Mouse (Mus musculus): ENCODE data around the gene Ncapg2. TPM values are rescaled to one million over a fixed set of nuclear protein-coding genes. Genes with fewer than 3 reads are reported as not detected.

Gene Ncapg2
- polyA plus RNA-seq, 1 experiment from 2014 or later: 62.7 TPM

DNA sequence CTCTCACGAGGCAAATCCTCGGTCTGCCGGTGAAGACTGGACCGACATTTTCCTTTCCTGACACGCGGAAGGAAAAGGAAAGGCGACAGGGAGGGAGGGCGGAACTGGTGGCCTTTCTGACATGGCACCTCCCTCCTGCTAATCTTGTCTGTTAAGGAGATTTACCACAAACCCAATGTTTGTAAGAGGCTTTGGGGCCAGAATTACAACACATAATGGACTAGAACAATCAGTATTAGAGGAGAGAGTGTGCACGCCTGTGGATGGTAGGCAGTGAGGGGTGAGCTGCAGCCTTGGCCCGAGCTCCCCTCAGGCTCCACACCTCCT, 81.2 kb downstream of the Ncapg2 start:
- ATAC-seq: no peak
- Histone ChIP-seq H3K4me3 (peak overlapping the region; percentile 53), H3K27ac (no peak overlapping the region), H3K9ac (no peak overlapping the region), H3K36me3 (no peaks in the 10 kb centered on the region), H3K9me3 (replicated peaks) (no peaks in the 10 kb centered on the region), H3K4me1 (peaks cover 7% of the 10 kb centered on the region), H3K27me3 (replicated peaks) (peaks cover 64% of the 10 kb centered on the region), H3K4me2 (peak overlapping the region; percentile 84)
- WGBS (ENCODE audit: insufficient replicate concordance): 8% methylated on average over 10 of the region's 10 CpGs

DNA sequence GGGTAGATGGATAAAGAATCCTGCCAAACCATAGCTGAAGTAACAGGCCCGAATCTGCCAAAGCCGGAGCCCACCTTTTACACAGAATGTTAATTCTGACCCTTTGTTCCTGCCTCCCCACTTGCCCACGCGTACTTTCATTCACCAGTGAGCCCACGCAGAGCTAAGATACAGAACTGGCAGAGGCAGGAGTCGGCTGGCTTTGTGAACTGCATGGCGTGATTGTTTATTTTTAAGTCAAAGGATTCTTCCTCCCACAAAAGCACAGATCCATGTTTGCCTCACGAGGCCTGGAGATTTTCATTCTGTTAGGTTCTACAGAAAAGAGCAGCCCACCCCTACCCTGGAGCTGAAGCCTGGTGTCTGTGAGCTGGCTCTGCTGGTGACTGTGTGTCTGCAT, 83.6 kb downstream of the Ncapg2 start:
- H3K9ac ChIP-seq: no peak overlapping the region
- peaks cover 7% of the 10 kb centered on the region for H3K4me1 ChIP-seq
- WGBS (ENCODE audit: insufficient replicate concordance): 61% methylated on average over 8 of the region's 8 CpGs
- no peaks in the 10 kb centered on the region for H3K9me3 ChIP-seq (replicated peaks)
- no peak overlapping the region for H3K4me3 ChIP-seq
- no peak for ATAC-seq
- no peak overlapping the region for H3K27ac ChIP-seq
- H3K36me3 ChIP-seq: no peaks in the 10 kb centered on the region
- H3K4me2 ChIP-seq: no peak overlapping the region
- H3K27me3 ChIP-seq (replicated peaks): peaks cover 57% of the 10 kb centered on the region

DNA sequence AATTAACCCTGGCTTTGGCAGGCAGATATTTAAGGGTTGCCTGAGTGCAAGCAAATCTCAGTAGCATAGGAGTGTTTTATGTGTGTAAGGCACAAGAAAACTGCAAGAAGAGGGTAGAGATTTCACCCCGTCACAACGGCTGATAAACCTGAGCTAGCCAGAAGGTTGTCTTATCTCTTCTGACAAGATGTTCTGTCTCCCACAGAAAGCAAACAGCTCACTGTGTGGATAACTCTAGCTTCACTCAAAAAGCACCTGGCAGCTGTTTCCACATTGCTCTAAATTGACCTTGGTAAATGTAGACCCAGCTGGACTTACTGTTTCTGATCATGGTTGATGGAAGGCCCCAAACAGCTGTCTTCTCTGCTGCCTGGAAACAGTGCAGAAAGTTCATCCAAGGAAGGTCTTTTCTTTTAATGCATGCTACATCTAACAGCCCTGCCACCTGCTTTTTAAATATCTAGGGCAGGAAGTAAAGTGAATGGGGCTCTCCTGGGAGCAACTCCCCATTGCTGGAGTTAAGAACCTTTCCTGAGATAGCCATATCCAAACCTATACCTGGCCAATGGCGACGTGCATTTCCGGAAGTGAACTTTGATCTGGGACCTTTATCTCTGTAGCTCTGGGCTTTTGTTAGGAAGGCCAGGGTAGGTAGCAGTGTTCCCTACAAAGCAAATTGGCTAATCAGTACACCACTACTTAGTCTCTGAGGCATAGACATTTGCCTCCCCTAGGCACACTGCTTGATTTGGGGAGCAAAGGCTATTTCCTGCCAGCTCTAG, 85.6 kb downstream of the Ncapg2 start:
- ATAC-seq: no peak
- 47% methylated on average over 5 of the region's 5 CpGs for WGBS (ENCODE audit: insufficient replicate concordance)
- no peak overlapping the region for H3K9ac ChIP-seq
- H3K4me3 ChIP-seq: no peak overlapping the region
- H3K27me3 ChIP-seq (replicated peaks): peaks cover 42% of the 10 kb centered on the region
- no peaks in the 10 kb centered on the region for H3K36me3 ChIP-seq
- no peak overlapping the region for H3K4me2 ChIP-seq
- H3K4me1 ChIP-seq: peaks cover 6% of the 10 kb centered on the region
- no peaks in the 10 kb centered on the region for H3K9me3 ChIP-seq (replicated peaks)
- no peak overlapping the region for H3K27ac ChIP-seq

DNA sequence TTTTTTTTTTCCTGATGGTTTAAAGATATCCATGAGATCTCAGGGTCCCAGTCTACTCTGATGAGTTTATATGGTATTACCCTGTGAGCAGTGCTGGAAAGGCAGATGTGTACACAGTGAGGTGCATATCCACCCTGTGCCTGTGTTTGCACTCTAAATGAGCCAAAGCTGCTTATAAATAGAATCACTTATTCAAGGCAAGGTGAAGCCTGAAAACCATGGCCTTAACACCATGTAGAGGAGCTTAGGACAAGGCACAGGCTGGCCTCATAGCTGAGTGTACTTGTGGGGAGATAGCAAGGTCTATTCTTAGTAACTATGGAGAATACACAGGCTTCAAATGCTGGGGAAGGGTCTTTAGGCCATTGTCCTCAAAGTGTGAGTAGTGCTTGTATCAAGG, 93.5 kb downstream of the Ncapg2 start:
- peaks cover 5% of the 10 kb centered on the region; the same call in 1 of the 2 replicates for H3K27me3 ChIP-seq (replicated peaks)
- no peaks in the 10 kb centered on the region for H3K36me3 ChIP-seq
- no peaks in the 10 kb centered on the region for H3K4me1 ChIP-seq
- ATAC-seq: no peak
- no peaks in the 10 kb centered on the region for H3K9me3 ChIP-seq (replicated peaks)
- no peak overlapping the region for H3K4me3 ChIP-seq
- H3K27ac ChIP-seq: no peak overlapping the region
- H3K4me2 ChIP-seq: no peak overlapping the region
- H3K9ac ChIP-seq: no peak overlapping the region

DNA sequence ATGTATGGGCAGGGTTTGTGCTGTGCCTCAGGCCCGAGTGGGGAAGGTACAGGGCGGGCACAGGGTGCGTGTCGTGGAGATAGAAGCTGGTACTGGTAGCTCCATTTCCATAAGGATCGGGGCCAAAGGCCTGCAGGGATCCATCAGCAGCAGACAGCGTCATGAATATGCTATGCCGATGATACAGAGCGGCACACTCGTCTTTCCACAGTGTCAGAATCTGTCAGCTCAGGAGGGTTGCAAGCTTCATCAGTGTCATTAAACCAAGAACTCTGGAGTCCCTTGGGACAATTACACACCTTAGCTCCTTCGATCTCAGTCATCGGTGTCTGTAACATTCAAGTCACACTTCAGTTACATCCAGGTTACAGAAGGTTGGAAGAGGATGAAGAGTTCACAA, 95.5 kb downstream of the Ncapg2 start:
- 74% methylated on average over 11 of the region's 11 CpGs for WGBS (ENCODE audit: insufficient replicate concordance)

DNA sequence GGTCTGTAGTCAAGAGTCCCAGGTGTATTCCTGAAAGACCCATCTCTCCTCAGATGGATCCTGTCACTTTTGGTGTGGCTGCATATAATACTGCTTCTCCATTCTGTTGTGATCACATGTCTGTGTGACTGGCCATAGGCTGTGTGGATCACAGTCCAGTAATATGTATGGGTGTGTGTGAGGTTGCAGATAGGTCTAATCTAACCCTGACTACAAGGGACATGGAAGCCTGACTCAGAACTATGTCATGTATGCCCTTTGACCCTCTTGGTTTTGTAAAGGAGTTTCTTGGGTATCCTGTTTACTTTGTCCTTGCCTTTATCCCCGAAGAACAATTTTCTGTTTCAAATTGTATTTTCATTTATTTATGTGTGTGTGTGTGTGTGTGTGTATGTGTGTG, 107.3 kb downstream of the Ncapg2 start:
- Histone ChIP-seq H3K4me2 (no peak overlapping the region), H3K36me3 (no peaks in the 10 kb centered on the region), H3K9me3 (replicated peaks) (no peaks in the 10 kb centered on the region), H3K27me3 (replicated peaks) (no peaks in the 10 kb centered on the region), H3K4me1 (no peaks in the 10 kb centered on the region), H3K4me3 (no peak overlapping the region), H3K27ac (no peak overlapping the region), H3K9ac (no peak overlapping the region)
- ATAC-seq: no peak
- WGBS (ENCODE audit: insufficient replicate concordance): 52% methylated on average over 1 of the region's 1 CpGs

More for the DNA sequence above, 95.5 kb downstream of the Ncapg2 start:
- Histone ChIP-seq H3K4me2 (no peak overlapping the region), H3K27me3 (replicated peaks) (peaks cover 5% of the 10 kb centered on the region; the same call in 1 of the 2 replicates), H3K36me3 (no peaks in the 10 kb centered on the region), H3K9ac (no peak overlapping the region), H3K4me1 (no peaks in the 10 kb centered on the region), H3K27ac (no peak overlapping the region), H3K4me3 (no peak overlapping the region), H3K9me3 (replicated peaks) (no peaks in the 10 kb centered on the region)
- ATAC-seq: no peak

Other genes with a start within 250 kb of the Ncapg2 start
- gene Wdr60, start 142.4 kb upstream of the Ncapg2 start, polyA plus RNA-seq (2016; fragmentation: Nextera tagmentation; extraction: Ambion mirVana): 5.3 and 5.9 TPM in 2 replicates
- not detected in 2 replicates for gene Gm11027, start 130.0 kb upstream of the Ncapg2 start, polyA plus RNA-seq (2016; fragmentation: Nextera tagmentation; extraction: Ambion mirVana)
- gene Esyt2, start 124.2 kb upstream of the Ncapg2 start, polyA plus RNA-seq (2016; fragmentation: Nextera tagmentation; extraction: Ambion mirVana): 16.2 and 17.3 TPM in 2 replicates
- gene Ptprn2, start 80.3 kb downstream of the Ncapg2 start, polyA plus RNA-seq (2016; fragmentation: Nextera tagmentation; extraction: Ambion mirVana): 0.05 TPM in 1 of 2 replicates, not detected in the other

Data from liver, embryonic 12.5 days (tissue).